Mouse (Mus musculus) kidney, postnatal 0 days (tissue): ENCODE data around the gene Cfap61. TPM values are rescaled to one million over a fixed set of nuclear protein-coding genes. Genes with fewer than 3 reads are reported as not detected.

ENCODE experiments used
- ATAC-seq: fragments of 200-750 bp; cut with Nextera tagmentation; replicated peaks from 2 replicates; pipeline ENCODE4 v1.8.0; 2017; ENCODE audit warnings: low read depth, moderate number of reproducible peaks, moderate TSS enrichment, moderate library complexity; ENCODE audit not compliant: low FRiP score
- DNase-seq: peaks from one replicate; pipeline ENCODE4 v3.0.0-alpha.2; 2016; ENCODE audit warnings: low spot score
- H3K27ac ChIP-seq: fragments of 300-500 bp; sonication (generic); 2 replicates; pipeline ENCODE4 v1.5.1; 2014; ENCODE audit warnings: mild to moderate bottlenecking
- H3K27me3 ChIP-seq: fragments of 300-500 bp; sonication (generic); 2 replicates; pipeline ENCODE4 v1.6.1; 2014; ENCODE audit warnings: low read length, mixed read lengths; ENCODE audit not compliant: insufficient read depth
- H3K36me3 ChIP-seq: fragments of 300-500 bp; sonication (generic); 2 replicates; pipeline ENCODE4 v1.6.1; 2014; ENCODE audit warnings: low read length, mixed read lengths; ENCODE audit not compliant: insufficient read depth
- H3K4me1 ChIP-seq: fragments of 300-500 bp; sonication (generic); replicated peaks from 2 replicates; pipeline ENCODE4 v1.6.1; 2014; ENCODE audit warnings: antibody characterized with exemption, low read length, mixed read lengths; ENCODE audit not compliant: insufficient read depth
- H3K4me2 ChIP-seq: fragments of 300-500 bp; sonication (generic); 2 replicates; pipeline ENCODE4 v1.6.1; 2014; ENCODE audit warnings: mild to moderate bottlenecking, low read length, moderate library complexity, mixed read lengths
- H3K4me3 ChIP-seq: fragments of 300-500 bp; sonication (generic); replicated peaks from 2 replicates; pipeline ENCODE4 v1.5.1; 2014; ENCODE audit warnings: low read depth, low read length
- H3K9ac ChIP-seq: fragments of 300-500 bp; sonication (generic); 2 replicates; pipeline ENCODE4 v1.6.1; 2014; ENCODE audit warnings: low read depth, low read length
- H3K9me3 ChIP-seq: fragments of 300-500 bp; sonication (generic); replicated peaks from 2 replicates; pipeline ENCODE4 v1.6.1; 2016; ENCODE audit warnings: low read length, inconsistent platforms, mixed read lengths
- CTCF ChIP-seq: IDR thresholded peaks from 2 replicates; pipeline ENCODE4 v1.5.1; 2016; ENCODE audit warnings: antibody characterized with exemption, low read depth, mild to moderate bottlenecking, moderate library complexity
- WGBS: fragments of 180-500 bp; shearing (Covaris S2); extraction: QIAGEN DNeasy Blood & Tissue Kit; methylation state at CpG from one replicate; pipeline ENCODE4 v1.1.7; 2014; 5-methylcytosine and 5-hydroxymethylcytosine counted together
- polyA plus RNA-seq: library from polyadenylated mRNA; unstranded; fragments of >200 nt; fragmentation: Nextera tagmentation; extraction: Ambion mirVana; gene quantifications from 2 replicates; pipeline ENCODE4 v1.2.1, GENCODE M21; 2015

Gene Cfap61
- polyA plus RNA-seq, 1 experiment from 2014 or later = 0.32 TPM

DNA sequence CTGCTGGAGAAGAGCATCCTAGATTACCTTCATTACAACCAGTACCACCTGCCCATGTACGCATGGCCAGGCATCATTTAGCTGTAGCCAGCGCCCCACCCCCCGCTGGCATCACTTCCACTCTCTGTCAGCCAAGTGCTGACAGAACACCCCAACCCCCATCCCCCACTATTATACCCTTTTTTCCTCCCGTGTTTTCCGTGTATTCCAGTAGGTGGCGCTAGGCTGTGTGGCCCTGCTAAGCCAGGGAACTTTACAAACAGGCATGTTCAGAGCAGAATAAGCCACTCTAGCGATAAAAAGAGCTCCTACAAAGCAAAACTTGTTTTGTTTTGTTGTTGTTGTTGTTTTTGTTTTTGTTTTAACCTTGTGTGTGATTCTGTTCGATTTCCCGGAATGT is 280.1 kb downstream of the Cfap61 start:
- TF ChIP-seq CTCF = peak; percentile 89
- 4% methylated on average over 9 of the region's 9 CpGs for WGBS
- H3K27me3 ChIP-seq = peaks cover 48% of the 10 kb centered on the region

DNA sequence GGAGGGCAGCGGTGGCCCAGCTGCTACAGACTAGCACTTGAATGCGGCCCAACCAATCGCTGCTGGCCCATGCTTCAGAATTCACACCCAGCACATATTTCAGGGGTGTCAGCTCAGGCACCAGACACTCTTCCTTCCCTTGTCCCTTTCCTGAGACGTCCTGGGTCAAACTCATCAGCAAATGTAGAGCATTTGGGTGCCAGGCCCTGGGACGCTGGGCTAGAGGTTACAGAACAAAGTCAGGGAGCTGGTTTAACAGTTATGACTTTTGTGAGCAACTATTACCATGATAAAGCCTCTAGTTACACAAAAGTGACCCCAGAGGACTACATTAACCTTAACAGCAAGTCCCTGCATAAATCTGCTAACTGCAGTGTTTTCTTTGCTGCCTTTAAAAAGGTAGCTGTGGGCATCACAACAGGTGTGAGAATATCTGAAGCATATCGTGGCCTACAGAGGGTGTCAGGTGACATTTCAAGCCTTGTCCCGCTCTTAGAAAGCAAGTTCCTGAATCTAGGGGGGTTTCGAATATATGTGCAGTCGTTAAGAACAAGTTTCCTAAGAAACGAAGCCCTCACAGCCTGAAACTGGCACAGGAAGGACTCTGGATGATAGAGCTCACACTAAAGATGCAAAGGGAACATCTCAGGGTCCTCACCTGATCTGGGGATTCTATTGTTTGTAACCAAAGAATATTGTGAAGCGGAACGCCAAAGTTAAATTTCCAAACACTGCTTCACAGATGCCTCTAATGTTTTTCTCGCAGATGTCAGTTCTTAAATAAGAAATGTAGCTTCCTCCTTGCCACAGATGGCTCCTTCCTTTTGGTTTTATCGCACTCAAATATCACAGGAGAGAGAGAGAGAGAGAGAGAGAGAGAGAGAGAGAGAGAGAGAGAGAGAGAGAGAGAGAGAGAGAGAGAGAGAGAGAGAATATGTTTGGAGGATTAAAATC is 281.8 kb downstream of the Cfap61 start:
- Histone ChIP-seq H3K27ac (no peak overlapping the region), H3K27me3 (peaks cover 63% of the 10 kb centered on the region), H3K4me2 (no peak overlapping the region), H3K36me3 (no peaks in the 10 kb centered on the region), H3K9me3 (no peaks in the 10 kb centered on the region), H3K9ac (no peak overlapping the region), H3K4me1 (peaks cover 10% of the 10 kb centered on the region; the same call in 1 of the 2 replicates), H3K4me3 (no peak overlapping the region)
- ATAC-seq (no peak), DNase-seq (no peak)
- no peak for TF ChIP-seq CTCF
- 12% methylated on average over 14 of the region's 14 CpGs for WGBS

More for the DNA sequence above, 280.1 kb downstream of the Cfap61 start:
- Histone ChIP-seq H3K4me2 (no peak overlapping the region), H3K4me1 (peaks cover 7% of the 10 kb centered on the region; the same call in 1 of the 2 replicates), H3K4me3 (no peak overlapping the region), H3K27ac (no peak overlapping the region), H3K36me3 (no peaks in the 10 kb centered on the region), H3K9me3 (no peaks in the 10 kb centered on the region), H3K9ac (no peak overlapping the region)
- ATAC-seq = no peak
- DNase-seq = peak; percentile 79

DNA sequence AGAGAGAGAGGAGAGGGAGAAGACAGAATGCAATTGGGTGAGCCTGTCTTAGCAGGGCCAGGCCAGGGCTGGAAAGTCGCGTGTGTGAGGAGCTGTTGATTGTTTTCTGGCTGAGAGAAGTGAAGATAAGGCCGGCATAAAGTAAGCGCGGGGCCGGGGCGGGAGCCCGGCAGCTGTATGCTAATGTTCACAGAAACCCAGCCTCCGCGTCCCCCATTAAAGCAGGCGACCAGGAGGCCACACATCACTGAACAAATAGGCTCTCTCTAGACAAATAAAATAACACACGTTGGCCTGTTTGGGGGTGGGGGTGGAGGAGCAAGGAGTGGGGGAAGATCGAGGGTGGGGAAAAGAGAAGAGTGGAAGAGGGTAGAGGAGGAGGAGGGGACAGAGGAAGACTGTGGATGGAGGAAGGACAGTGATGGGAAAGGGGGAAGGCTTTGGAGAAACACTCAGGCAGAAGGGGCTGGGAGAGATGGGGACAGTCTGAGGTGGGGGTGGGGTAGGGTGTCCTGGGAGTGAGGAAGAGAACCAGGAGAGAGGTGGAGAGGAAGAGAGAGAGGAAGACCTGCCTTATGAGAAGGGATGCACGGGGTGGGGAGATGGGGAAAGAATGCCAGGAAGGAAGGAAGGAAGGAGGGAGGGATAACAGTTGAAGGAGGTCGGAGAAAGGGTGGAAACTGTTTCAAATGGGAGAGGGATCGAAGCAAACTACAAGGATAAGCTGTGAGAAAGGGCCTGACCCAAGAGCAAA is 282.8 kb downstream of the Cfap61 start:
- H3K4me3 ChIP-seq = no peak overlapping the region
- TF ChIP-seq CTCF = no peak
- peak; percentile 22 for DNase-seq
- H3K4me2 ChIP-seq = no peak overlapping the region
- peaks cover 21% of the 10 kb centered on the region for H3K4me1 ChIP-seq
- peaks cover 71% of the 10 kb centered on the region for H3K27me3 ChIP-seq
- H3K36me3 ChIP-seq = no peaks in the 10 kb centered on the region
- no peak overlapping the region for H3K9ac ChIP-seq
- H3K9me3 ChIP-seq = no peaks in the 10 kb centered on the region
- WGBS = 3% methylated on average over 16 of the region's 16 CpGs
- no peak for ATAC-seq
- no peak overlapping the region for H3K27ac ChIP-seq

DNA sequence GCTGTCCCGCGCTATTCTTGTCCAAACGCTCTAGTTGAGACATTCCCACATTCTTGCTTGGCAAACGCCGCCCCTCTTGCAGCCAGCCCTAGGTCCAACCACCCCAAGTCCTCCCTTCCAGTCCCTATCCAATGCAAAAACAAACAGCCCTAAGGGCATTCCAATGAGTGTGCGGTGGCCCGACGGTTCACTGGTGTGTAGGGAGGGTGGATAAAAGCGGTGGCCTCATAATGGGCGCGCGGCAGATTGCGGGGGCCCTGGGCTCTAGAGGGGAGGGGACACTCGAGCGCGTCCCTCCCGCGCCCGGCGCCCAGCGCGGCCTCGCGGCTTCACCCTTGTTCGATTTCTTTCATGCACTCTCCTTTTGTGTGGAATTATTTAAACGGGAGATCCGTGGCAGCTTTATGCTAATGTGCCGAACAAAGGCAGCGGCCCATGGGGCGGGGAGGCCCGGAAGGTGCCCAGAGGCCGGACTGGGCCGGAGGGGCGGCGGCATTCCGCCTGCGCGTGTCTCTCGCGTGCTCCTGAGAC is 283.6 kb downstream of the Cfap61 start:
- peak overlapping the region; percentile 27 for H3K4me3 ChIP-seq
- H3K27ac ChIP-seq = no peak overlapping the region
- H3K4me2 ChIP-seq = peak overlapping the region; percentile 45
- DNase-seq = no peak
- no peak for TF ChIP-seq CTCF
- H3K4me1 ChIP-seq = peaks cover 29% of the 10 kb centered on the region
- WGBS = 1% methylated on average over 40 of the region's 40 CpGs
- no peak for ATAC-seq
- H3K36me3 ChIP-seq = no peaks in the 10 kb centered on the region
- H3K9ac ChIP-seq = no peak overlapping the region
- peaks cover 80% of the 10 kb centered on the region for H3K27me3 ChIP-seq
- no peaks in the 10 kb centered on the region for H3K9me3 ChIP-seq

DNA sequence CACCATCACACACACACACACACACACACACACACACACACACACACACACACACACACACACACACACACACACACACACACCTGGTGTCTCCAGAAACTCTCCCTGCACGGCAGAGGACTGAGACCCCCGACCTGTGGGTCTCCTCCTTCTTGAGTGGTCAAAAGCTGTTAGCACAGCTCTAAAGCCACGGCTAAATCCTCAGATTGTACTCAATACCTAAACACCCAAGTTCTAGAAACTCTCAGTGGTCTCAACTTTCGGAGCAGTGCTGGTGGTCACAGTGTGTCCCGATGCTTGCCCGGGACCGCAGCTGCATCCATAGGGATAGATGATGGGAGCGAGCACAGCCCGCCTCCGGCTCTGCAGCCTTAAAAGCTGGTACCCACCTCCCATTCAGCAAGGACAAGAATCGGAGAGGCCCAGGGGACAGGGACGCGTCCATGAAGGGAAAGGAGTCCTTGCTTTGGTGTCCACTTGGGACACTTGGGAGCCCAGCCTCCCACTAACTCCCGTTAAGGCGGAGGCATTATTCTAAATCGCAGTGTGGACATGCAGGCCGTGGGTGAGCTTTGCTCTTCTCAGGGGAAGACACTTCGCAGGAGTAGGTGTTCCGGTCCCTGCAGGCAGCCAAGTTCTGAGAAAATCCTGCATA is 284.4 kb downstream of the Cfap61 start:
- no peak for TF ChIP-seq CTCF
- no peak overlapping the region for H3K27ac ChIP-seq
- DNase-seq = no peak

DNA sequence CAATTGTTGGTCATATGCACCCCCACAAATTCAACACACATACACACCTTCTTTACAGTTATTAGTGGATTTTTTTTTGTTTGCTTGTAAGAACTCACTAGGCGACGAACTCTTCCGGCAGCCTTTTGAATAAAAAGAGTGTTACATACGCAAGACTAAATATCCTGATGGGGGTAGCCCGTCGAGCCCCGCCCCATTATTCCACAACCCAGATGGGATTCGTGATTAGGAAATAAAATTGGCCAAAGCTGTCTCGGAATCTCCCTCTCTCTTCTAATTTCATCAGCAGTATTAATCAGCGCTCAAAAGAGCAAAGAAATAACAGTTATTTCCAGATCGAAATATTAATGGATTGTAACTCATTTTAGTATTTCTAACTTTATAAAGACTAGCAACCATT is 285.2 kb downstream of the Cfap61 start:
- H3K27me3 ChIP-seq = peaks cover 83% of the 10 kb centered on the region
- no peak overlapping the region for H3K27ac ChIP-seq
- TF ChIP-seq CTCF = no peak
- H3K9ac ChIP-seq = no peak overlapping the region
- H3K4me3 ChIP-seq = no peak overlapping the region
- ATAC-seq (no peak), DNase-seq (no peak)
- no peak overlapping the region for H3K4me2 ChIP-seq
- 17% methylated on average over 11 of the region's 11 CpGs for WGBS
- H3K9me3 ChIP-seq = no peaks in the 10 kb centered on the region
- no peaks in the 10 kb centered on the region for H3K36me3 ChIP-seq
- peaks cover 31% of the 10 kb centered on the region for H3K4me1 ChIP-seq

More for the DNA sequence above, 284.4 kb downstream of the Cfap61 start:
- H3K9me3 ChIP-seq = no peaks in the 10 kb centered on the region
- no peak for ATAC-seq
- no peak overlapping the region for H3K4me3 ChIP-seq
- no peaks in the 10 kb centered on the region for H3K36me3 ChIP-seq
- H3K27me3 ChIP-seq = peaks cover 84% of the 10 kb centered on the region
- H3K4me2 ChIP-seq = no peak overlapping the region
- no peak overlapping the region for H3K9ac ChIP-seq
- H3K4me1 ChIP-seq = peaks cover 31% of the 10 kb centered on the region
- WGBS = 3% methylated on average over 19 of the region's 19 CpGs
